Mouse (Mus musculus) thymus, postnatal 0 days (tissue): ENCODE results near the gene Lamtor2. TPM values are rescaled to one million over a fixed set of nuclear protein-coding genes. Genes with fewer than 3 reads are reported as not detected.

Experiments
- DNase-seq: peaks from one replicate; pipeline ENCODE4 v3.0.0-alpha.2; 2015; ENCODE audit warnings: low spot score
- microRNA counts: library from miRNA; unstranded; fragments of <30 nt; microRNA quantifications from one replicate; lab custom pipeline; 2015
- microRNA-seq: library from miRNA; unstranded; fragments of <30 nt; microRNA quantifications from one replicate; pipeline ENCODE4, GENCODE M21; 2016; ENCODE audit warnings: borderline number of aligned reads
- polyA plus RNA-seq: library from polyadenylated mRNA; unstranded; fragments of >200 nt; fragmentation: Nextera tagmentation; extraction: Ambion mirVana; gene quantifications from 2 replicates; pipeline ENCODE4 v1.2.1, GENCODE M21; 2015

Gene Lamtor2
- polyA plus RNA-seq, 1 experiment from 2014 or later, result 150 TPM

DNA sequence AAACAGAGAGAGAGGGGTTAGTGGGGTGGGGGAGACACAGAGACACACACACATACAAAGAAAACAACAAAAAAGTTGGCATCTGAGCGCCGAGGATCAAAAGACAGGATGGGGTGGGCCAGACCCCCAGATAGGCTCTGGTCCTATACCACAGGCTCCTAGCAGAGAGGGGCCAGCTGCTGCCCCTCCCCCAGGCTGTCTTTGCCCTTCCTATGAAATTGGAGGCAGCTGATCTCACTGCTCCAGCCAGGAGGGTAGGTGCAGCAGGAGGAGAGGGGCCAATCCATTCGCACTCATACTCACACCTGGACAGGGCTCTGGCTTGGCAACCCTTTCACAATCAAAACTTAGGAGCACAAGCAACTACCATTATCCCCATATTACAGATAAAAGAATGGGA, 43.6 kb downstream of the Lamtor2 start:
- DNase-seq, result peak; percentile 69

DNA sequence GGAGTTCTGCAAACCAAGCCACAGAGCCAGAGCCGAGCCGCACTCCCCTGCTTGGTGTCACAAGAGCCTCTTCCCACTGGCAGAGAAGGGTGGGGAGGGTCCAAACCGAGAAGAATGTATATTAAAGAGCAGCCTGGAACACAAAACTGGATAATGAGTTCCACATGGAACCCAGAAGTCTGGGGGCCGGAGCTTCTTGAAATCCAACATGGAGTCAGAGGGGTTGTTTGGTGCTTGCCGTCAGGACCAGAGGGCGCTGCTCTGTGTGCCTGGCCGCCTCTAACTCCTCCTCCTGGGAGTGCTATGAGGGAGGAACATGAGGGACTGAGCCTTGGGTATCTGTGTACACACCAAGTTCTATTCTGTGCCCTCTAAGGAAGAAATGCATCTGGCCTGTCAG, 47.1 kb downstream of the Lamtor2 start:
- DNase-seq, result no peak

DNA sequence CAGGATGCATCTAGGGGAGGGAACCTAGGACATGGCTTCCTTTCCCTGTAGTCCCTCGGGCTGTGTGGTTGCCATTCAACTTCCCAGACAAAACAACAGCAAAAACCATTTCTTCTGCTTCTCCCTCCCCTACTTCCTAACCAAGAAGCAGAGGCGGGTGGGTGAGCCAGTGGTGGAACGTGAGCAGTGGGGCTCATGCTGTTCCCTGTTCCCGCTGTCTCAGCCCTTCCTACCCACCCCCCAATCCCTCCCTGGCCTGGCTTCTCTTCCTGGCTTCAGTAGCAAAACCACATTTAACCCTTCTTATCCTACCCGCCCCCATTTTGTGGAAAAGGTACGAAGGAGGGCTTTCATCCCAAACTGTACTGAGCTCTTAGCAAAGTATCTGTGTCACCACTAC, 47.8 kb downstream of the Lamtor2 start:
- no peak for DNase-seq

DNA sequence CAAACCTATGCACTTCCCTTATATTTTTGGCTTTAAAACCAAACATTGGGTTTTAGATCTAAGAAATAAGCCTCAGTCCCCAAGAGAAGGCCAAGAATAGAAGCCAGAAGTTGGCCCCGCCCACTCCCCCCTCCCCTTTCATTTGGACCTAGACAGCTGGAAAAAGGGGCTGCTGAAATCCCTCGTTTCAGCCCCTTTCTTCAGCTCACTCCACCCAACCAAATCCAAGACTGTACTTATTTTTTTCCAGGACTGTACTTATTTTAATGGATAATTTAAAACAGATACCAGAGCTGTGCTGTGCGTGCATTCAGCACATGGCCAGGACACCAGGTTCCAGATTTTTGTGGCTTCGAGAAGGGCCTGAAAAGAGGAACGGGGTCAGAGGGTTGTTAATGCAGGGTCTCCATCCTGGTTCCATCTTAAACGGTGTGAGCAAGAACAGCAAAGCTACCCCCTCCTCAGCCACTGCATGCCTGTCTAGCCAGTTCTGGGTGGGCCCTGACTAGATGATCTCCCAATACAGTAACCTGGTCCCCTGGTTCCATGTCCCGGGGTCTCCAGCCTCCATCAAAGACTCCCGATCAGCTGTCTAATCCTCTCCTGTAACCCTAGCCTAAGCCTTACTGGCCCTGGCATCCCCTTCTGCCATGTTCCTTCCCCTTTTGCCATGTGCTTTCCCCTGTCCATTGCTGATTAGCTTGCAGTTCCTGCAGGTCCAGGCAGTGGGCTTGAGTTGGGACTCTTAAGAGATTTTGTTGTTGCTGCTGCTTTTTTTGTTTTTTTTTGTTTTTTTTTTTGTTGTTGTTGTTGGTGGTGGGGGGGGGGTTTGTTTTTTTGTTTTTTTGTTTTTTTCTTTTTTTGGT, 48.8 kb downstream of the Lamtor2 start:
- no peak for DNase-seq

DNA sequence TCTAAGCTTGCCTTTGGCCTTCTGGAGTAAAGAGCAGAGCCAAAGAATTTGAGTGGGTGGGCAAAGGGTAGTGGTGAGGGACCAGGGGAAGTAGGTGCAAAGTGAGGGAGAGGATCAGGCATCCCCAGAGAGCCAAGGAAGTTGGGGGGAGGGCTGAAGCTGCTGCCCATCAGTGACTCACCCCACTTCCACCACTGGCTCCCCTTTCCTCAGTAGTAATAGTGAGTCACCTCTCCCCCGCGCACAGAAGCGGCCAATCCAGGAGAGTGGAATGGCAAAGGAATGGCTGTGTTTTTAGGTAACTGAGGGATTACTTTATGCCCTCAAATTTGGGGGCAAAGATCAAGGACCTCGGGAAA, 49.4 kb downstream of the Lamtor2 start:
- DNase-seq, result no peak

DNA sequence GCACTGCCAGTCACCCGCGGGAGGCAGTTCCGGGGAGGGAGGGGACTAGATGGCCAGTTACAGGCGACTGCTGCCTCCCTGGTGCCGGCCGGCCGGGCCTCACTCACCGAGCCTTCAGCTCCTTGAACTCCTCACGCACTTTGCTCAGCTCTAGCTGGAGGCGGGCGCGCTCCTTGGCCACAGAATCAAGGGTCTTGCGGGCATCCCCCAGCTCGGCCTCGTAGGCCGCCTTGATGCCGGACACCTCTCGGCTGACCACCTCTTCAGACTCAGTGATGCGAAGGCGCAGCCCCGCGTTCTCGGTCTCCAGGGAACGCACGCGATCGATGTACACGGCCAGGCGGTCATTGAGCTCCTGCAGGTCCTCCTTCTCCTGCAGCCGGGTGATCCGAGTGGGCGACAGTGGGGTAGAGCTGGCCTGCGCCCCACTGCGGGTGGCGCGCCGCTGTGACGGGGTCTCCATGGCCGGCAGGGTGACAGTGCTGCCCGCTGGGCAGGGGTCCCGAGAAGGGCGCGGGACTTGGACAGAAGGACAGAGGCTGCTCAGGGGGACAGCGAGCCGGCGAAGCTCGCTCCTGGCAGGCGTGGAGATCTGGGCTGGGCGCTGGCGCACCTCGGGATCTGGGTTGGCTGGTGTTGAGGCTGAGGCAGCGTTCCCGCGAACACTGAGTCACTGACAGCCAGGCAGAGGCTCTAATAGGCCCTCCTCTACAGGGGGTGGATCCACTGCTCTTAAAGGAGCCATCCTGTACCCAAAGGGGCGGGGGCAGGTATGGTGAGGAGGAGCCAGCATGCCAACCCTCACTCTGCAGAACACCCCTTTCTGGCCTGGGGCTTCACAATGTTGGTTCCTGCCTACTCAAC, 50.0 kb downstream of the Lamtor2 start:
- DNase-seq, result peak; percentile 64

DNA sequence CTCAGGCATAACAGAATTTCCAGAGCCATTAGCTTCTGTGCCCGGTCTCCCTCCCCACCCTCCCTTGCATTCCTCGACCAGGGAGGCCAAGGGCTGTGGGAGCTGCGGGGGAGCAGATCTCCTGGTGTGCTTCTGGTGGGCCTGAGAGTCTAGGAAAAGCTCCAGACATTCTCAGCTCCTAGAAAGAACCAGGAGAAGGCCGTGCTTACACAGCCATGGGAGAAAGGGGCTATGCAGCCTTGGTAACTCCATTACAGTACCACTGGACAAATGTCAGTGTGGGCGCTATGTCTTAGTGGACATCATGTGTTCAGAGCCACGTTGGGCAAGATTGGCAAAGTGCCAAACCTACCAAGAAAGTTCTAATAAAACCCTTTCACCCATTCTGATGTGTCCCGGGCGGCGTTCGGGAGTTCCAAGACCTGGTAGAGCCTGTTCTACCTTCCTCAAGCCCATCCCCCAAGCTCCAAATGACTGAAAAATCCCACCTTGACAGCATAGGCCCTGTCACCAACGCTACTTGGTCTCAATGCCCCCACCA, 50.8 kb downstream of the Lamtor2 start:
- no peak for DNase-seq

DNA sequence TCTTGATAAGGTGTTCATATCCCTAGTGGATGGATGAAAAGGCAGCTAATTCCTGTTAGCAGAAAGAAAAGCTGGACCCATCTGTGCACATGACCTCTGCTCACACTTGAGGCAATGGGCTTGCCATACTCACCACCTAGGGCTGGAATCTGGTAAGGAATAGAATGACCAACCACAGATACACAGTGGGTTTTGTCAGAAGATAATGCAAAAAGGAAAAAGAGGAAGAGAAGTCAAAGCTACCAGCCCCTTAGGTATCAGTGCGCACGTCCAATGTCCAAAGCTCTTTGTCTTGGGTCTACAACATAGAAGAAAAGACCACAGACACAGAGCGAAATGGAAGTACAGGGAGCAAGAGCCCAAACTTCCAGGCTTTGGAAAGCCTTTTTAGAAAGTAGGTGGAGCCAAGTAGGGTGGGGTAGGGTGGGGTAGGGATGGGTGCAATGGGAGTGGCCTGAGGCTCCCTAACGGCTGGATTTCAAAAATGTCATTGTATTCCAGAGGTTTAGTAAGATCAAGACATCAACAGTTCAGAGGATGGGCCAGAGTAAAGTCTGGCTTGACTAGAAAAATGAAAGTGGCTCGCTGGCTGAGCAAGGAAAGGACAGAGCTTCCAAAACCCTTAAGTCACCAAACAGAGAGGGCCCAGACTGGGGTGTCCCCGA, 51.4 kb downstream of the Lamtor2 start:
- DNase-seq, result no peak

DNA sequence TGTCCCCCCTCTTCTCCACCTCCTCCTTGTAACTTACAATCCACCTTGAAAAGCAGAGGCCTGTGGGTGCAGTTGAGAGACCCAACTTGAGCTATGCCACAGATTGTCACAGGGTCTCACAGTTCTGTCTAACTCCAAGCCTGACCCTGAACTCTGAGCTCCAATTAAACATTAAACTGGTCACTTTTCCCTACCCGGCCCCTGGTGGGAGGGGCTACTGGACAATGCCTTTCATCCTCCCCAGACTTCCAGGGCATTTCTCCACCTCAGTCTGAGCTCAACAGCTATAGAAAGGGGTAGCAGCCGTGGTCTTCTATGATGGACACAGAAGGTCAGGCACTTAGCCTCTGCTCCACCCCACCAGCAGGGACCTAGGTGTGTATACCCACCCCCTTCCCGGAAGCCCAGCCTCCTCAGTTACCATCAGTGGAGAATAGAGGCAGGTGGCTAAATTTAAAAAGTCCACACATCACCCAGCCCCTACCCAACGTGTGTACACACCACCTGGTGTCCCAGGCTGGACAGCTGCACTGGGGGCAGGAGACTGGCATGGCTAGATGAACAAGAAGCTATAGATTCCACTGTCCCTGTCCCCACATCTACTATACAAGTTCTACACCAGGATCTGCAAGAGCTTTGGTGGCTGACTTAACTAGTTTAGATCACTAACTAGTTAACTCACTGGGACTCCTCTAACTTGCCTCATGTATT, 52.1 kb downstream of the Lamtor2 start:
- DNase-seq, result no peak

DNA sequence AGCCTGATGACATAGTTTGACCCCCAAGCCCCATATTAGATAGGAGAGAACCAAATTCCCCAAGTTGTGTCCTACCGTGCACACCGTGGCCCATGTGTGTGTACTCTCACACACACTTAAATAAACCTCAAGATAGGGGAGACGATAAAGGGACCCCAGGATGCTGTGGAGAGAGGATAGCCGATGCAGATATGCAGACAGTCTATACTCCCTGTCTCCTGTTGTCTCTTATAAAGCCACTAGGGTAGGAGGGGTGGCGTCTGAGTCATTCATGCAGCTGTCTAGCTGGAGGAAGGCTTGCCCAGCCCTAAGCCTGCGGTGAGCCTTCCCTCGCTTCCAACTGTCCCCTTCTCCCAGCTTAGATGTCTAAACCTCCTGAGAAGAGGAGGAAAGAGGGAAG, 52.8 kb downstream of the Lamtor2 start:
- no peak for DNase-seq

MicroRNAs within 50 kb of the gene (microRNA counts, 519-probe panel; counts per million panel counts)
- microRNA mmu-miR-1905 (lab: Ali Mortazavi, UCI), result 473 counts per million, percentile 71 among the panel's probes with 10 or more counts

Small RNA genes within 50 kb of the gene (microRNA-seq; reads per million reads assigned to microRNA genes)
- not detected for gene Mir1905

Other genes starting within 250 kb of the Lamtor2 start
- 209 and 236 TPM in 2 replicates for gene Glmp, start 228.1 kb downstream of the Lamtor2 start, polyA plus RNA-seq
- 3.0 and 4.1 TPM in 2 replicates for gene Tmem79, start 216.9 kb downstream of the Lamtor2 start, polyA plus RNA-seq
- 30.0 and 35.4 TPM in 2 replicates for gene Smg5, start 216.8 kb downstream of the Lamtor2 start, polyA plus RNA-seq
- 0.49 and 0.56 TPM in 2 replicates for gene Paqr6, start 188.5 kb downstream of the Lamtor2 start, polyA plus RNA-seq
- gene Bglap3, start 180.3 kb downstream of the Lamtor2 start, polyA plus RNA-seq, result 2.6 TPM in 2 replicates
- gene Bglap2, start 174.4 kb downstream of the Lamtor2 start, polyA plus RNA-seq, result 0.83 and 1.1 TPM in 2 replicates
- gene Bglap, start 168.6 kb downstream of the Lamtor2 start, polyA plus RNA-seq, result 0.80 and 1.2 TPM in 2 replicates
- gene Pmf1, start 142.7 kb downstream of the Lamtor2 start, polyA plus RNA-seq, result 144 and 151 TPM in 2 replicates
- gene Slc25a44, start 127.9 kb downstream of the Lamtor2 start, polyA plus RNA-seq, result 9.6 and 12.3 TPM in 2 replicates
- gene Sema4a, start 91.9 kb downstream of the Lamtor2 start, polyA plus RNA-seq, result 14.6 and 15.1 TPM in 2 replicates
- 40.6 and 43.8 TPM in 2 replicates for gene Lmna, start 43.1 kb downstream of the Lamtor2 start, polyA plus RNA-seq
- 8.1 and 10.3 TPM in 2 replicates for gene Mex3a, start 20.7 kb downstream of the Lamtor2 start, polyA plus RNA-seq
- 2.7 and 3.5 TPM in 2 replicates for gene Rab25, start 4.8 kb downstream of the Lamtor2 start, polyA plus RNA-seq
- gene Ubqln4, start 684 bp upstream of the Lamtor2 start, polyA plus RNA-seq, result 14.6 and 16.2 TPM in 2 replicates
- 206 and 212 TPM in 2 replicates for gene Ssr2, start 22.8 kb upstream of the Lamtor2 start, polyA plus RNA-seq
- gene Arhgef2, start 52.9 kb upstream of the Lamtor2 start, polyA plus RNA-seq, result 64.2 and 94.5 TPM in 2 replicates
- gene Rxfp4, start 100.1 kb upstream of the Lamtor2 start, polyA plus RNA-seq, result not detected in 2 replicates
- 69.4 and 75.2 TPM in 2 replicates for gene Khdc4, start 132.7 kb upstream of the Lamtor2 start, polyA plus RNA-seq
- gene Rit1, start 163.8 kb upstream of the Lamtor2 start, polyA plus RNA-seq, result 55.5 and 55.6 TPM in 2 replicates
- 1.7 TPM in 2 replicates for gene Syt11, start 222.1 kb upstream of the Lamtor2 start, polyA plus RNA-seq